Mouse (Mus musculus) CH12.LX (cell line): ENCODE data around the gene Caln1.

Experiments used
- CTCF ChIP-seq, 2 experiments: IDR thresholded peaks in 1 of 2; conservative IDR thresholded peaks in 1 of 2; 2 replicates each; pipeline ENCODE4 v1.5.1; 2011 to 2012; ENCODE audit warnings: low read depth in 2 of 2, low read length in 2 of 2, improper control_type of control experiment in 1 of 2, inconsistent platforms in 1 of 2, mild to moderate bottlenecking in 1 of 2, moderate library complexity in 1 of 2
- POLR2AphosphoS2 ChIP-seq: IDR thresholded peaks from 2 replicates; pipeline ENCODE4 v1.6.1; 2011; ENCODE audit warnings: low read depth, low read length, improper control_type of control experiment
- RAD21 ChIP-seq: IDR thresholded peaks from 2 replicates; pipeline ENCODE4 v1.6.1; 2011; ENCODE audit warnings: low read depth, mild to moderate bottlenecking, low read length, improper control_type of control experiment, moderate library complexity
- RCOR1 ChIP-seq: conservative IDR thresholded peaks from 2 replicates; pipeline ENCODE4 v1.6.1; 2012; ENCODE audit warnings: low read depth, mild to moderate bottlenecking, inconsistent platforms, low read length, improper control_type of control experiment

- TF ChIP-seq RAD21: no peak
- TF ChIP-seq POLR2AphosphoS2: no peak
- no peak for TF ChIP-seq CTCF (conservative IDR thresholded peaks at IDR 0.05 in 1 of 2, IDR thresholded peaks at IDR 0.05 in 1 of 2; ENCODE audit: low read depth in 2 of 2, low read length in 2 of 2)
- TF ChIP-seq RCOR1: no peak
These were observed 88.8 kb downstream of the Caln1 start for GRCm38 (mm10) chr5:130458076-130458475.
